ENCODE assay signal across 26 mouse cellular contexts in the genomic region with DNA sequence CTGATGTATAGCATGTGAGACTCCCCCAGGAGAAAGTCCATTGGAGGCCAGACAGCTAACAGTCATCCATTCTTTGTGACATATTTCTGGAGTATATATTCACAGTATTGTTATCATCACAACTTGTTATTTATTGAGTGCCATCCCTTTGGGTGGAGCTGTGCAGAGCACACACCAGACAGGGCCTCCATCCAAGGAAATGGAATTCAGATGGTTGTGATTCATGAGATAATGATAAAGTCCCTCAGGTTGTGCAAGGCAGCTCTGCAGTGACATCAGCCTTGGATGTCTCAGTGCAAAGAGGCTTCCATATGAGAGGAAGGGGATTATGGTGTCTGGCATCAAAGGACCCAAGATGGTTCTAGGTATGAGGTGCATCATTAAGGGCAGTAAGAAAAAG.
DNase-seq lines count a peak whose midpoint lies in the region; ATAC-seq and TF ChIP-seq lines count a peak whose summit lies in the region.
"Had no signal": no experiment of that assay in that cellular context is flagged by ENCODE, and none has a peak within 500 bp of the region (broad histone marks: within the 10 kb centered on the region; RNA-seq: fewer than 3 reads in every experiment).

No protein-coding gene starts in this region.

- no peak; the same call in 1 of the 2 replicates for ATAC-seq in limb, embryonic 14.5 days (ENCODE audit: low FRiP score, low read depth)
- ATAC-seq in midbrain, embryonic 14.5 days (ENCODE audit: low FRiP score, low TSS enrichment) = no peak
- ATAC-seq in midbrain, embryonic 15.5 days (replicated peaks) = no peak
- ATAC-seq: forebrain, embryonic 14.5 days; liver, embryonic 12.5 days; midbrain, embryonic 13.5 days; Patski had no signal

- H3K9me3 ChIP-seq in limb, embryonic 14.5 days (ENCODE audit: control insufficient read depth, low read length) = no peaks in the 10 kb centered on the region
- H3K9me3 ChIP-seq in midbrain, embryonic 14.5 days (ENCODE audit: control insufficient read depth, low read length) = no peaks in the 10 kb centered on the region
- H3K9me3 ChIP-seq in midbrain, embryonic 15.5 days = no peaks in the 10 kb centered on the region
- H3K9me3 ChIP-seq: heart, embryonic 13.5 days; liver, embryonic 12.5 days; midbrain, embryonic 13.5 days; neural tube, embryonic 13.5 days had no signal

- H3K27ac ChIP-seq in limb, embryonic 14.5 days (replicated peaks; ENCODE audit: low read depth, low read length) = no peak overlapping the region
- no peak overlapping the region for H3K27ac ChIP-seq in midbrain, embryonic 14.5 days (replicated peaks; ENCODE audit: low read depth, low read length)
- H3K27ac ChIP-seq in midbrain, embryonic 15.5 days = no peak overlapping the region
- H3K27ac ChIP-seq: heart, adult 2 months; heart, embryonic 13.5 days; liver, embryonic 12.5 days; midbrain, embryonic 13.5 days; neural tube, embryonic 13.5 days; stomach, postnatal 0 days had no signal

- no peaks in the 10 kb centered on the region for H3K27me3 ChIP-seq in limb, embryonic 14.5 days (ENCODE audit: control insufficient read depth, insufficient read depth, low read length)
- no peaks in the 10 kb centered on the region for H3K27me3 ChIP-seq in midbrain, embryonic 14.5 days (ENCODE audit: control insufficient read depth, insufficient read depth, low read length)
- no peaks in the 10 kb centered on the region for H3K27me3 ChIP-seq in midbrain, embryonic 15.5 days (replicated peaks)
- H3K27me3 ChIP-seq: heart, embryonic 13.5 days; liver, embryonic 12.5 days; megakaryocyte, embryonic 14.5 days; midbrain, embryonic 13.5 days; neural tube, embryonic 13.5 days; Patski had no signal

- H3K4me1 ChIP-seq in limb, embryonic 14.5 days (ENCODE audit: control insufficient read depth, insufficient read depth, low read length) = 0 out of 2 replicates have a peak, but pooled peaks cover 2% of the 10 kb centered on the region
- H3K4me1 ChIP-seq in midbrain, embryonic 14.5 days (ENCODE audit: control insufficient read depth, insufficient read depth, low read length) = no peaks in the 10 kb centered on the region
- no peaks in the 10 kb centered on the region for H3K4me1 ChIP-seq in midbrain, embryonic 15.5 days
- H3K4me1 ChIP-seq: heart, embryonic 13.5 days; liver, embryonic 12.5 days; megakaryocyte, embryonic 14.5 days; midbrain, embryonic 13.5 days; neural tube, embryonic 13.5 days had no signal

- H3K9ac ChIP-seq in limb, embryonic 14.5 days (ENCODE audit: low read depth, low read length, severe bottlenecking) = no peak overlapping the region
- no peak overlapping the region for H3K9ac ChIP-seq in midbrain, embryonic 14.5 days (replicated peaks; ENCODE audit: low read length)
- no peak overlapping the region for H3K9ac ChIP-seq in midbrain, embryonic 15.5 days
- H3K9ac ChIP-seq: heart, embryonic 13.5 days; liver, embryonic 12.5 days; midbrain, embryonic 13.5 days; neural tube, embryonic 13.5 days had no signal

- H3K4me3 ChIP-seq in limb, embryonic 14.5 days (replicated peaks; ENCODE audit: low read length) = no peak overlapping the region
- no peak overlapping the region for H3K4me3 ChIP-seq in midbrain, embryonic 14.5 days (replicated peaks; ENCODE audit: low read depth, low read length)
- no peak overlapping the region for H3K4me3 ChIP-seq in midbrain, embryonic 15.5 days
- H3K4me3 ChIP-seq: heart, adult 2 months; heart, embryonic 13.5 days; liver, embryonic 12.5 days; midbrain, embryonic 13.5 days; neural tube, embryonic 13.5 days had no signal

- no peak for TF ChIP-seq POLR2A in limb, embryonic 14.5 days (IDR thresholded peaks at IDR 0.05; ENCODE audit: borderline replicate concordance, extremely low read depth, insufficient read depth, insufficient read length)

- no peaks in the 10 kb centered on the region for H3K36me3 ChIP-seq in limb, embryonic 14.5 days (ENCODE audit: control insufficient read depth, insufficient read depth, low read length)
- H3K36me3 ChIP-seq in midbrain, embryonic 14.5 days (ENCODE audit: control insufficient read depth, insufficient read depth, low read length) = no peaks in the 10 kb centered on the region
- no peaks in the 10 kb centered on the region for H3K36me3 ChIP-seq in midbrain, embryonic 15.5 days (replicated peaks)
- H3K36me3 ChIP-seq: heart, embryonic 13.5 days; liver, embryonic 12.5 days; midbrain, embryonic 13.5 days; neural tube, embryonic 13.5 days had no signal

- H3K4me2 ChIP-seq in limb, embryonic 14.5 days (replicated peaks; ENCODE audit: low read depth, low read length, severe bottlenecking) = no peak overlapping the region
- H3K4me2 ChIP-seq in midbrain, embryonic 14.5 days (ENCODE audit: low read length) = no peak overlapping the region
- no peak overlapping the region for H3K4me2 ChIP-seq in midbrain, embryonic 15.5 days
- H3K4me2 ChIP-seq: heart, embryonic 13.5 days; liver, embryonic 12.5 days; midbrain, embryonic 13.5 days; neural tube, embryonic 13.5 days had no signal

- peak; percentile 35 for DNase-seq in gastrocnemius, adult 18-20 months (ENCODE audit: low spot score)
- DNase-seq in gastrocnemius, postnatal 25 days = no peak
- peak; percentile 20 for DNase-seq in 3T3-L1 (ENCODE audit: low read depth, low spot score)
- peak; percentile 16 for DNase-seq in limb, embryonic 14.5 days (ENCODE audit: low spot score)
- DNase-seq in lung, postnatal 36 days = peak; percentile 36
- DNase-seq in midbrain, embryonic 14.5 days = no peak
- DNase-seq in layer of hippocampus, adult 11-12 months (ENCODE audit: low spot score) = no peak
- DNase-seq: adrenal gland, adult 8-10 months; cerebellum, adult 18-20 months; cerebellum, postnatal 14 days; kidney, adult 2 months; kidney, postnatal 10 days; left cerebral cortex, postnatal 4 days; retina, postnatal 1 day; right cerebral cortex, postnatal 4 days; thymus, adult 2 months had no signal

Comparison
In these comparisons a context has a peak if more than half of its experiments do, and no peak if none do; other contexts are left out.
1. DNase-seq: peak in gastrocnemius, adult 18-20 months (single experiment), 3T3-L1 (single experiment), limb, embryonic 14.5 days (single experiment) and lung, postnatal 36 days (single experiment); none in gastrocnemius, postnatal 25 days (single experiment), midbrain, embryonic 14.5 days (single experiment) and layer of hippocampus, adult 11-12 months (single experiment).